Mouse (Mus musculus) liver, adult 2 months (tissue): ENCODE data around the gene 1700016C15Rik. TPM values are rescaled to one million over a fixed set of nuclear protein-coding genes. Genes with fewer than 3 reads are reported as not detected.
A peak's percentile ranks its signal among the peaks of the same experiment; 100 is the strongest.

Experiments used
- DNase-seq: peaks from one replicate; pipeline ENCODE4 v3.0.0-alpha.2; 2011; ENCODE audit warnings: low read depth, low spot score; ENCODE audit errors: extremely low read depth
- H3K27ac ChIP-seq: fragments of 200-500 bp; replicated peaks from 2 replicates; pipeline ENCODE4 v1.5.1; 2012; ENCODE audit warnings: low read depth, mild to moderate bottlenecking, control low read depth, inconsistent platforms, low read length; ENCODE audit not compliant: insufficient read depth
- H3K27me3 ChIP-seq: fragments of 200-500 bp; 2 replicates; pipeline ENCODE4 v1.6.1; 2012; ENCODE audit warnings: mild to moderate bottlenecking, moderate library complexity, low read length, inconsistent platforms; ENCODE audit not compliant: control insufficient read depth, insufficient read depth
- H3K36me3 ChIP-seq: fragments of 200-500 bp; 2 replicates; pipeline ENCODE4 v1.6.1; 2012; ENCODE audit warnings: low read length, inconsistent platforms; ENCODE audit not compliant: control insufficient read depth, insufficient read depth
- H3K4me1 ChIP-seq: fragments of 200-500 bp; 2 replicates; pipeline ENCODE4 v1.6.1; 2011; ENCODE audit warnings: low read length; ENCODE audit not compliant: control insufficient read depth, insufficient read depth
- H3K4me3 ChIP-seq: fragments of 200-500 bp; 2 replicates; pipeline ENCODE4 v1.5.1; 2011; ENCODE audit warnings: low read depth, mild to moderate bottlenecking, control low read depth, low read length, moderate library complexity; ENCODE audit not compliant: insufficient read depth
- H3K79me2 ChIP-seq: fragments of 200-500 bp; 2 replicates; pipeline ENCODE4 v1.6.1; 2012; ENCODE audit warnings: inconsistent platforms, mild to moderate bottlenecking, low read length, moderate library complexity; ENCODE audit not compliant: control insufficient read depth, insufficient read depth
- H3K9ac ChIP-seq: fragments of 200-500 bp; 2 replicates; pipeline ENCODE4 v1.6.1; 2012; ENCODE audit warnings: low read depth, mild to moderate bottlenecking, control low read depth, inconsistent platforms, low read length
- CTCF ChIP-seq: fragments of 200-500 bp; IDR thresholded peaks from 2 replicates; pipeline ENCODE4 v1.5.1; 2011; ENCODE audit warnings: low read depth, low read length, control low read depth
- POLR2A ChIP-seq: fragments of 200-500 bp; IDR thresholded peaks from 2 replicates; pipeline ENCODE4 v1.6.1; 2011; ENCODE audit warnings: low read length, control low read depth; ENCODE audit not compliant: insufficient read depth; ENCODE audit errors: extremely low read depth
- WGBS: fragments of 180-500 bp; shearing (Covaris S2); methylation state at CpG from one replicate; pipeline ENCODE4 v1.1.7; 2018; 5-methylcytosine and 5-hydroxymethylcytosine counted together
- polyA plus RNA-seq: library from polyadenylated mRNA; depleted of rRNA; stranded (reverse); fragments of >200 nt; gene quantifications from 2 replicates; pipeline ENCODE4 v1.2.3, GENCODE M21; 2012
- total RNA-seq: library from RNA; depleted of rRNA; stranded (reverse); fragments of >200 nt; gene quantifications from 2 replicates; pipeline ENCODE4 v1.2.3, GENCODE M21; 2014

Gene 1700016C15Rik
- total and polyA plus RNA-seq, 2 experiments = not detected

GRCm38 (mm10) chr1:177757249-177757648, 27.6 kb downstream of the 1700016C15Rik start:
- no peak for DNase-seq
- Histone ChIP-seq H3K27ac (no peak overlapping the region), H3K4me3 (no peak overlapping the region), H3K4me1 (no peaks in the 10 kb centered on the region), H3K79me2 (no peaks in the 10 kb centered on the region), H3K9ac (no peak overlapping the region), H3K27me3 (no peaks in the 10 kb centered on the region), H3K36me3 (peaks cover 5% of the 10 kb centered on the region)
- TF ChIP-seq CTCF (no peak), POLR2A (no peak)
- 91% methylated on average over 5 of the region's 5 CpGs for WGBS

- Histone ChIP-seq H3K27me3 (no peaks in the 10 kb centered on the region), H3K36me3 (peaks cover 56% of the 10 kb centered on the region), H3K79me2 (no peaks in the 10 kb centered on the region), H3K4me1 (no peaks in the 10 kb centered on the region), H3K9ac (no peak overlapping the region), H3K4me3 (no peak overlapping the region), H3K27ac (no peak overlapping the region)
- TF ChIP-seq POLR2A (no peak), CTCF (no peak)
- DNase-seq = no peak
Observed at GRCm38 (mm10) chr1:177768931-177769330, 39.3 kb downstream of the 1700016C15Rik start.

GRCm38 (mm10) chr1:177777397-177777796, 47.8 kb downstream of the 1700016C15Rik start:
- no peak for DNase-seq
- Histone ChIP-seq H3K36me3 (peaks cover 43% of the 10 kb centered on the region), H3K4me1 (no peaks in the 10 kb centered on the region), H3K27ac (no peak overlapping the region), H3K27me3 (no peaks in the 10 kb centered on the region), H3K4me3 (no peak overlapping the region), H3K79me2 (no peaks in the 10 kb centered on the region), H3K9ac (no peak overlapping the region)
- TF ChIP-seq CTCF (no peak), POLR2A (no peak)
- 36% methylated on average over 2 of the region's 2 CpGs for WGBS

- DNase-seq = no peak
- peaks cover 20% of the 10 kb centered on the region; the same call in 1 of the 2 replicates for H3K79me2 ChIP-seq
- 88% methylated on average over 3 of the region's 3 CpGs for WGBS
- TF ChIP-seq POLR2A (no peak), CTCF (no peak)
- H3K36me3 ChIP-seq = no peaks in the 10 kb centered on the region
- no peaks in the 10 kb centered on the region for H3K27me3 ChIP-seq
- H3K9ac ChIP-seq = no peak overlapping the region
- peaks cover 6% of the 10 kb centered on the region for H3K4me1 ChIP-seq
- no peak overlapping the region for H3K4me3 ChIP-seq
- H3K27ac ChIP-seq = no peak overlapping the region
Observed at GRCm38 (mm10) chr1:177792835-177793234, 63.2 kb downstream of the 1700016C15Rik start.

GRCm38 (mm10) chr1:177794866-177795265, 65.3 kb downstream of the 1700016C15Rik start:
- Histone ChIP-seq H3K4me3 (peak overlapping the region; percentile 93), H3K27me3 (no peaks in the 10 kb centered on the region), H3K79me2 (peaks cover 12% of the 10 kb centered on the region; the same call in 1 of the 2 replicates), H3K4me1 (peaks cover 6% of the 10 kb centered on the region), H3K36me3 (no peaks in the 10 kb centered on the region), H3K9ac (peak overlapping the region; percentile 48; the same call in 1 of the 2 replicates), H3K27ac (peak overlapping the region; percentile 5)
- WGBS = 11% methylated on average over 8 of the region's 8 CpGs
- DNase-seq = peak; percentile 70
- TF ChIP-seq CTCF (no peak), POLR2A (no peak)

- H3K27ac ChIP-seq = peak overlapping the region; percentile 94
- H3K79me2 ChIP-seq = peaks cover 12% of the 10 kb centered on the region; the same call in 1 of the 2 replicates
- no peak for TF ChIP-seq CTCF
- TF ChIP-seq POLR2A = no peak
- H3K9ac ChIP-seq = peak overlapping the region; percentile 98
- peaks cover 6% of the 10 kb centered on the region for H3K4me1 ChIP-seq
- H3K4me3 ChIP-seq = peak overlapping the region; percentile 93
- no peaks in the 10 kb centered on the region for H3K27me3 ChIP-seq
- peak; percentile 38 for DNase-seq
- no peaks in the 10 kb centered on the region for H3K36me3 ChIP-seq
- WGBS = under 1% methylated on average over 41 of the region's 41 CpGs
Observed at GRCm38 (mm10) chr1:177795421-177796192, 66.0 kb downstream of the 1700016C15Rik start.
